Mouse (Mus musculus) adrenal gland, adult 2 months (tissue): ENCODE data around the gene Sdccag8. TPM values are rescaled to one million over a fixed set of nuclear protein-coding genes. Genes with fewer than 3 reads are reported as not detected.
"Not testable (repeated sequence)": the region's sequence is repeated elsewhere in the genome, so short reads cannot be mapped to it uniquely, and the experiment has no call there.

Experiments used
- DNase-seq: peaks from one replicate; pipeline ENCODE4 v3.0.0; 2021
- polyA plus RNA-seq: library from polyadenylated mRNA; depleted of rRNA; stranded (reverse); fragments of >200 nt; gene quantifications from 2 replicates; pipeline ENCODE4 v1.2.3, GENCODE M21; 2012
- total RNA-seq, 2 experiments: library from RNA; stranded (reverse); gene quantifications; 2 replicates each; pipeline ENCODE4 v1.2.3; 2021

Gene Sdccag8
- total and polyA plus RNA-seq, 3 experiments, result 2.3 to 11.1 (median 8.3) TPM

DNA sequence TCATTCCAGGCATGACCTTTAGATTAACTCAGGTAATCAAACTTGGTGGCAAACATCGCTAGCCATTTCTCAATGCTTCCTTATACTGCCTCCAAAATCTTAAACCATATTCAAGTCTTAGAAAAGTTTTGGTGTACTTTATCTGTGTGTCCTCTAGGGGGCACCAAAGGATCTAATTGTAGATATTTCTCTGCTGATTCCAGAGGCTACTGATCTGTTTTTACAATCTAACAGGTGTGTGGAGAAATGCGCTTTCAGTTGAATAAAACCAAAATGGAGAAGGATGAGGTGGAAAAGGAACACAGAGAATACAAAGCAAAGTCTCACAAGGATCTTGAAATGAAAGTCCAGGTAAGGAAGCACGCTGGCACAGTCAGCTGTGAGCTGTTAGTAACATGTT is 63.3 kb downstream of the Sdccag8 start:
- DNase-seq, result peak; percentile 18

DNA sequence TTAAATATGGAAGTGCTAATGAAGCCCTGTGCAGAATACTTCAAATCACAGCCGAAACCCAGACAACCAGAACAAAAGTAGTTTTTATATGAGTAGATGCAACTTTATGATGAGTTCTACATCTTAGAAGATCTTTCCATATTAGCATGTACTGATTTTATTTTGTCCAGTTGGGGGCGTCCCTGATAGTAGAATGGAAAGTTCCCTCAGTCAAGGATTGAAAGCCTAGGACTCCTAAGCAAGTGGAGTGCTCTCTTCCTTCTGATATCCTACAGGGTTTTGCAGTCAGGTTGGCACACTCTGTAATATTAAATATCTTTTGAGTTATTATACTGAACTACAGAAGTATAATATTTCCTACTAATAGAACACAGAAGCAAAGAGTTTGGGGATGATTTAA is 64.5 kb downstream of the Sdccag8 start:
- DNase-seq, result no peak

DNA sequence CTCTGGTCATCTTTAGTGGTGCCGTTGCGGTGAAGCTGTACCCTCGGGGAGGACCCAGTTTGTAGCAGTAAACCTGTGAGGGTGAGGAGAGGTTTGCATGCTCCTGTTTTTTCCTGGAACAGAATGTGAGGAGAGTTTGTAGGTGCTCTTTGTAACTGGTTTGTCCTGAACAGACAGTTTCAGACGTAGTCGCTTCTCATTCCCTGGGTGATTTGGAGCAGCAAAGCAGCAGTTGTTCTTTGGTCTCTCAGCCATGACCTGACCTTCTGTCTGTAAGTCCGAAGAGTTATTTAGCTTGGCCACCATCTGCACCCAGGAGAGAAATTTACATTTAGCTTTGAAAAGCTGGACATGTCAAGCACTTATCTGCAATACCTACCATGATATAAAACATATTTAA is 65.2 kb downstream of the Sdccag8 start:
- no peak for DNase-seq

DNA sequence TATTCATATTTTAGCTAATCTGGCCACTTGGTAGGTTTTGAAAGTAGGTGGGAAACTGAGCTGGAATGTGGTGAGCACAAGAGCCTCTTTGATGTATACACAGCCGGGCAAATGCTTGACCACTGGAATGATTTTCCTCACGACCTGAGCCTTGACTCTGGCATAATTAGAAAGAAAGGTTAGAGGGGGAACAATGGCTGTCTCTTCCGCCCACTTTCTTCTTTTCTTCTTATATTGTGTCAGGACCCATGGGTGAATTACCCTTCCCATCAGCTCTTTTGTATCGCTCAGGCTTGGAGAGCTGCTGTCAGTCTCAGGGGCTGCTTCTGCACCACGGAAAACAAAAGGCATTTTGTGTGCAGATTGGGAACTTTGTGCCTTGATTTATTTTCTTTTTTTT is 65.6 kb downstream of the Sdccag8 start:
- DNase-seq, result no peak

DNA sequence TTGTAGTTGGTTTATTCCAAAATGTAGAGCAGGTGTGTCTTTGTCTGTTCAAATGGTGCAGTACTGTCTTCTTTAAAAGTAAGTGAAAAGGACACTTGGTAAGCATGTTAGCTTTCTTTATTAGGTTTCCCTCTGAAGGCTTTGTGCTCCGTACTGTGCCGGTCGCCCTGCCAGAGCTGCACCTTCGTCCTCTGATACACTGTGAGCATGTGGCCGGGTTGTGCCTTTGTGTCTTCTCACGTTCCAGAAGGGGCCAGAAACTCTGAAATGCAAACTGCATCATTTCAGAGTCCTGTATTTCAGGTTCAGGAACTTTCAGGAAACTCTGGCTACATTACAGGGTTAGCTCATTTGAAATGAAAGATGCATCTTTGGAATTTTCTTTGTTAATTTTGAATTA is 66.5 kb downstream of the Sdccag8 start:
- DNase-seq, result no peak

DNA sequence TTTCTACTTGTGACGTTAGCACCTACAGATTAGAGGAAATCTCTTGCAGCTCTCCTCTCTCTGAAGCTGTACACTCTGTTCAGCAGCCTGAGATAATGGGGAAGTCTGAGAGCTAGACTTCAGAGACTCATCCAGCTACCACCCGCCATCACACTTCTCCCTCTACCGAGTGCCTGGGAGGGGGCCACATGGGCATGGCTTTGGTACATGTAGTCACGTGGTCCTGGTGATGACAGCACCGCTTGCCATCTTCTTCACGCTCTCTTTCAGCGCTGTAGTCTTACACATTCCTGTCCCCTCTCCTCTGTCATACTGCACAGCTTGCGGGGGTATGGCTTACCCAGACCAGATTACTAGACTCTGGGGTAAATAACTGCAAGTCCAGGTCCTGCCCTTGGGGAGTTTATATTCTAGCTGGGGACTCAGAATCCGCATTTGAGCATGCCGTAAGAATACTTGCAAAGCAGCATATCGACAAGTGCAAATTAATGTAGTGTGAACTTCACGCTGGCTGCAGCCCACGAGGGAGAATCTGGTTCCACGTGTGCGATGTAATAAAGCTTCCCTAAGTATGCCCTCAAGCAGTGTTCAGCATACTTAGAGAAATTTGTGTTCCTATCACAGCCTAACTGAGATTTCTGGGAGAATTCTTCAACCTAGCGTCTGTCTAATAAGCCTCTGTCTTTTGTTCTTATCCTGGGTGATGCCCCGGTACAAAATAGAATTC is 70.9 kb downstream of the Sdccag8 start:
- no peak for DNase-seq

DNA sequence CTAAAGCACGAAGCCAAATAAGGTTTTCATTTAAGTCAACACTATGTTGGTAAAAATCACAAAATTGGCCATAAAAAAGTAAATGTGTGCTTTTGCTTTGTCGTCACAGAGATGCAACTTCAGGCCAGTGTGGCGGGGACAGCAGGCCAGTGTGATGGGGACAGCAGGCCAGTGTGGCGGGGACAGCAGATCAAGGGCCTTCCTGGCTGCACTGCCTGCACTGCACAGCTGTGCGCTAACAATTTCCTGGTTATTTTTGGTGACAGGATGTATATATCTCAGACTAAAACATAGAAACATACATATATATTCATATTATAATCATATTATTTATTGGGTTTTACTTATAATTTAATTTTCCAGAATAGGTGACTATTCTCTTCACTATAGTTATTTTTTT is 71.5 kb downstream of the Sdccag8 start:
- DNase-seq, result no peak

DNA sequence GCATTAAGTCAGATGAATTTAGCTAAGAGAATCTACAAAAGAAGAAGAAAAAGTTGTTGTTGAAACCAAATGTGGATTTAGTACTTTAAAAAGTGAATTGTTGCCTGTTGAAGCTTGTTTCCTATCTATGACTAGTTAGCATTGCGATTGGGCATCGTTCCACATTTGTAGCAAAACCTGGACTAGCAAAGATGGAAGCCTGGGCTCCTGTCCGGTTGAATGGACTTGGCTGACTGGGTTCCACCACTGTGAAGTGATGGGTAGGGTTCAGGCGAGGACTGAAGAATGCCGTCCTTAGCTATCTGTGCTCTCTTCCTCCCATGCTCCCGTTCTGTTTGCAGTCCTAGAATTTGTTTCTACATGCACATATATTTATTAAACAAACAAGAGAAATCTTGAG is 89.3 kb downstream of the Sdccag8 start:
- no peak for DNase-seq

DNA sequence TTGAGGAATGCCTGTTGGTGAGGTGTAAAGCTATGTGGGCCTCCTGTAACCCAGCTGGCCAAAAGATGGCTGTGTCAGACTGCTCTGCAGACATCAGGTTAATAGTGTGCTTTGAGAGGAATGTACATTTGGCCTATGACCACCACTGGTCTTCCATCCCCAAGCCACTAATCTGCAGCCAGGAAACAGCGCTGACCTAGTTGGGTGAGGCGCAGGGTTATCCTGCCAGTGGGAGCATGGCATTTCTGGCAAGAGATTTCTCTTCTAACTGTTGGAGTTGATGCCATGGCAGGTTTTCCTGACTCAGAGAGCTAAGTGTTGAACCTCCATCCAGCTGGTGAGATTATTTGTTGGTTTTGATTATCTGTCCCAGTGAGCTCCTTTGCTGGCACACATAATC is 101.5 kb downstream of the Sdccag8 start:
- no peak for DNase-seq

DNA sequence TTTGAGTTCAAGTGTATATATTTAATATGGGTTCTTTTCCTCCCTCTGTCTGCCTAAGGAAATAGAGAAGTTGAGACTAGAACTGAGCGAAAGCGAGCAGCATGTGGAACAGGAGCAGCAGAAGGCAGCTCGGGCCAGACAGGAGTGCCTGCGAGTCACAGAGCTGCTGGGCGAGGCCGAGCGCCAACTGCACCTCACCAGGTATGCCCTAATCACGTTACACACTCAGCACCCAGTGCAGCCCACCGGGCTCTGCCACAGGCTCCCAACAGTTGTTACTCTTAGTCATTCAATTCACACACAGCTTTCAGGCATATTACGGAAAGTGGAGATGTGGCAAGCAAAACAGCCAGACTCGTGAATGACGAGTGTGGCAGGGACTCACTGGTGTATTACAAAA is 105.0 kb downstream of the Sdccag8 start:
- DNase-seq, result no peak

DNA sequence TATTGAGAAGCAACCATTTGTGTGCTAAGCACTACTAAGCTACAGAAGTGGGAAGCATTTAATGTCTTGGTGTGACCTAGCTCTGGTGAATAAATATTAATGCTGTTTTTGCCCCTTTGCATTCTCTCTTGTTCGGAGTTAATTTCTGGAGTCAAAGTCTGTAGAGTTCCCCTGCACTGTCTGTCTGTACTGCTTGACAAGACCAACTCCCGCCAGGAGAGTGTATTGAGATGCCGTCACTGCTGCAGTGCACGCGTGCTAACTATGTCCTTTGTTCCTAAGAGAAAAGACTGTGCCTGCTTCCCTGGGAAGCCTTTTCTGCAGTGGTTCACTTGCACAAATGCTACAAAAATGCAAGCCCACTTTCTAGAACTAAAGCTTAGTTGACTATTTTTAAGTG is 108.4 kb downstream of the Sdccag8 start:
- no peak for DNase-seq

DNA sequence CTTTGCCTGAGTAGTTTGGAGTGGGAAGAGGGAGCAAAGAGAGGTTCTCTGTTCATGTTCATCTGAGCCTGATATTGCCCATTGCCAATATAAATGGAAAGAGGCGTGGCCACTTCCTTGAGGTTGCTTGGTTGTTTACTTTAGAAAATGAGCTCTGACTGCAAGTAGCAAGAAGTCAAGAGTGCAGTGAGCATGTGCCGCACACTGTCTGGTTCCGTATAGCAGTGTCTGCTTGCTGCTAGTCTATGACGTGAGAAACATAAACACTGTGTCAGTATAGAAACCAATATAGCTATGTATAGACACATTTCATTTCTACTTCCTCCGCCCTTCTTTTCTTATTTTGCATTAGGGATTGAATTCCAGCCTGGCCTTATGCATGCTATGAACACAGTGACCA is 111.5 kb downstream of the Sdccag8 start:
- DNase-seq, result no peak

DNA sequence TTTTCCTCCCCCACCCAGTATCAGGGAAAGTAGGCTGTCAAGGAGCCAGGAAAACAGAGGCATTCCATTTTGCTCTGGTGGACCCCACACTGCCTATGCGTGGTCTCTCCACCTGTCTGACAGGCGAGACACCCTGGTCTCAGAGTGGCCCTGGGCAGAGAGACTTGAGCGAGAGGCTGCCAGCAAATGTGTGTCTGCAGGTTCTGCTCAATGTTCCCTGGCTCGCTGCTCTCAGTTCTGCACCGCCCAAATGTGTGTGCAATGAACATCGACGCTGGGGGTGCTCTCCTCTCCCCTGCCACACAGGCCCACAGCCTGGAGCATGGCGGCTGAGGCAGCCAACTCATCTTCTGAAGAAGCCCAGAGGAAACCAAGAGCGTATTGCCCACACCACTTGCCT is 112.9 kb downstream of the Sdccag8 start:
- no peak for DNase-seq

DNA sequence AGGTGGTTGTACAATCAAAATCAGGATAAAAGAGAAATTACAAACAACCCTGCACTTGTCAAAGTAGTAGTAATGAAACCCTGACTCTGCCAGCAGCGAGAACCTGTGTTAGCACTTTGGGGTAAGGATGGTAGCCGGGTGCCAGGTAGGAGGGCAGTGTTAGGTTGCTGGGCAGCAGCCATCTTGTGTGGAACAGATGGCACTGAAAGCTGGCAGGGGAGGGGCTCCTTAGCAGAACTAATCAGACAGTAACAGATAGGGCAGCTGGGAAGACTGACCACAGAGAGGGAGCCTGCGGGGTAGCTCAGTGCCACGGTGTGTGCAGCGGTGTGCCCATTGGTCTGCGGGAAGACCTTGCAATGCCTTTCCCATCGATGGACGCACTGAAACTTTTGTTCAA is 115.2 kb downstream of the Sdccag8 start:
- DNase-seq, result no peak

DNA sequence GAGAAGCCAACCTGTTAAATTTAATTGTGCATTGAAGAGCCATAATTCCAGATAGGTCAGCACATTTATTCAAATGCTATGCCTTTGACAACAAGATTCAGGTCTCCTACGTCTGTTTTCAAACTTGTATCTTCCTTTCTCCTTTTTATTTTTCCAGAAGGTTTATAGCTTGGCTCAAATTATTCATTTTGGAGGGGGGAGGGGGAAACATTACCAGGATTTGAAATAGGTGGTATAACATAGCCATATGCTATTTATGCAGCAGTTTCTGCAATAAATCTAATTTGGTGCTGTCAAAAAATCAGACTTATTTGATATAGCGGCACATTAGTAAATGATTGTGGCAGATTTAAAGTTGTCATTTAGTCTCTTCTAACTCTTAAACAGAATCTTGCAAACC is 116.1 kb downstream of the Sdccag8 start:
- no peak for DNase-seq

DNA sequence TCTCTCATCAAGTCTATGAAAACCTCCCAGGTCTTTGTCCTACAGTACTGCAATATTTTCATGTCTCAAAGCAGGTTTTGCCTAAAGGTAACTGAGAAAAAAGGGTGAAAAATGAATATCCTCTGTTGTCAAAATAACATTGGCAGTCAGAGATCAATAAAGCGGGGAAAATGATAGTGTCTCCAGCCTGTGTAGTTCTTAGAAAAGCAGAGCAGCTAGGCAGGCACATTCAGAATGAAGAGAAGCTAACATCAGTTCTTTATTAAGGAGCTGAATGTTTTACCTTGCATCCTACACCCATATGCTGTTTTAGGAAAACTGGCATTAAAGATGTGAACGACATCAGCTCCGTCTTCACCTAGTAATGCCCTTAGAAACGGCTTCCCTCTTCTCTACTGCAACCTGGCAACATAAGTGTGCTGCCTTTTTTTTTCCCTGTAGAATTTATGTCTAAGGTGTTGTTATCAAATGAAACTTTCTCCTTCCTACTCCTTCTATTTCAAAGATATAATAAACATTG is 116.6 kb downstream of the Sdccag8 start:
- DNase-seq, result no peak

DNA sequence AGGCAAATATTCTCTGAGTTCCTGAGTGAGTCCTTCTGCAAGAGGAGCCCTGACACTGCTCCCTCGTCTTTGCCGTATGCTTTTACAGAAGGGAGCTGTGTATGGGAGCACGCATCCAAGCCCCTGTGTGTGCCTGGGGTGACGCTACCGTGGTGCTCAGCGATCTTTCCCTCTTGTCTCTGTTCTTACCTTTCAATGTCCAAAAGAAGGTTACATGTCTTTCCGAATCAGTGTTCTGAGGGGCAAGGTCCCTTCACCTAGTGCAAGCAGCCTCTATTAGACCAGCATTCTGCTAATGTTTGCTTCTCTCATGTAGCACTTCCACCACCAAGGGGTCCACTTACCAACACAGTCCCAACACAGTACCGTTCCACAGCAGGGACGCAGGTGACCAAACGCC is 117.1 kb downstream of the Sdccag8 start:
- DNase-seq, result no peak

DNA sequence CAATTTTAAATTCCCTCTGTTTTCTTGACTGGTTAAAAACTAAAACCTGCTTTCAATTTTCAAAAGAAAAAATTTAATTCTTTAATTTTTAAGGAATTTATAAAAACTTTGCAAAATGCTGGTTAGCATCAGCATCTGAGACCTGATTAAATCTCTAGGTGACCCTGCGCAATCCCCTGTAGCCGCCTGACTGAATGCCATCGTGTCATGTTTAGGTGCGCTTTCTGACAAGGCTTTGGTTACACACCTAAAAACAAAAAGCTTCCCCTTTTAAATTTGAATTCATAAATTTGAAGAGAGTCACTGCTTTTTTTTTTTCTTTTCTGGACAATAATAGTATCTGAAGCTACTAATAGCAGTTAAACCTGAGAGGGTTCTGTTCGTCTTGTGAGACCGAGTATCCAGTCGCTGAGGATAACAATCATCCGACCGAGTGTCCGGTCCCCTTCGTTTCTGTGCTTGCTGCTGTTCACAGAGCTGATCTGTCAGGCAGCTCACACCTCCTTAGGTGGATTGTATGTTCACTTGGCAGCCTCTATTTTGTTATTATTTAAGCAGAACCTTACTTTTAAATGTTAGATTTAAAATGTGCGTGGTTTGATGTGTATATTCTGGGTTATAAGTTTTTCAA is 118.0 kb downstream of the Sdccag8 start:
- no peak for DNase-seq

DNA sequence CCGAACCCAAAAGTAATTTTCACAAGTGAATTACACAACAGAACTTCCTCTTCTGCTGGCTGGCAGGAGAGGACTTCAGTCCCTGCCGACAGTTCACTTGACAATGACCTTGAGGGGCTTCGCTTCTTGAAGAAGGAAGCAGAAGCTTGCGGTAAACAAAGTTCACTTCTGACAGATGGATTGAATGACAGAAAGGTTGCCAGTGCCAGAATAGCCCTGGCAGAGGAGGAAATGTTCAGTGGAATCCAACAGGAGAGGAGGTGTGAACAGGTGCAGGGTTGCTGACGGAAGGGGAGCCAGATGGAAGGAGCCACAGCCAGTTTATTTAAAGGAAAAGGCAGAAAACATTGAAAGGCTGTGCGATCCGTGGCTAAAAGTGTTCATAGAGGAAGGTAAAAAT is 118.9 kb downstream of the Sdccag8 start:
- DNase-seq, result peak; percentile 13

DNA sequence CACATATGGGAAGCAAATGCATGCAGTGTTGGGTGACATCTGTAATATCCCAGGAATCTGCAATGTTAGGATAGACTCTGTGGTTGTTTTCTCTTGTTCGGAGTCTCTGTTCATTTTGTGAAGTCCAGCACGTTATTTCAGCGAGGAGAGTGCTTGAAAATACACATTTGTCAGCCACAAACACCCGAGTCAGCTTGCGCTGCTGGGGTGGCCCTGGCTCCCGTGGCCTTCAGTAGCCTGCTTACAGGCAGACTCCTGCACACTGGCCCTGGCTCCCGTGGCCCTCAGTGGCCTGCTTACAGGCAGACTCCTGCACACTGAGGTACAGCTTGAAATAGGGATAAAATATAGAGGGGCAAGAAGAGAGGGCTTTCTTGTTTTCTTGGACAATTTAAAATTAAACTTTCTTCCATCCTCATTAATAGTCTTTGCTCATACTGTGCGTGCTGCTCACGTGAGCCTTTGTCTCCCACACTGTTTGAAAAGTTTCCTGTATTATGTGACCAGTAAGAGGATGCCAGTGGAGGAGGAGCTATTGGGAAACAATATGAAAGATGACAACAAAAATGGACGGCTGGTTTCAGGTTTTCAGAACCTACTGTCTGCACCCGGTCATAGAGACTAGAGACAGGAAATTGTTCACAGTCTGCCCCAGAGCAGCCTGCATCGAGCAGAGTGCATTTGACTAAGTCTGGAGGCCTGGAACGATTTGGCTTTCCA is 119.7 kb downstream of the Sdccag8 start:
- peak; percentile 48 for DNase-seq

DNA sequence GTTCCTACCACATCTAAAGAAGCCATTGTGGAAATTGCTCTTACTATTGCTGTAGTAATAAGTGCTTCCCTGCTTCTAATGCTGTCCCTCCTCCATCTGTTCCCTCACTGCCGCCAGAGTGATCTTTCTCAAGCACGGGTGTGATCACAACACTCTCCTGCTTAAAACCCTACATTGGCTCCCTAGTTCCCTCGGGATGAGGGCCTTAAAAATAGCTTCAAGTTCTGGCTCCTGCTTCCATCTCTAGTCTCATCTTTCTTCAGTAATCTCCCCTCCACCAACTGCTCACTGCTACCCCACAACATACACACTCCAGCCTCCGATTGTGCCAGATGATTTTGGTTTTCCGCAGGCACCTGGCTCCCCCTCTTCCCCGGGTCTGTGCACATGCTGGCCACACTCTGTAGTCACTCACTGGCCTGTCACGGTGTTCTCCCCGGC is 125.5 kb downstream of the Sdccag8 start:
- DNase-seq, result no peak

DNA sequence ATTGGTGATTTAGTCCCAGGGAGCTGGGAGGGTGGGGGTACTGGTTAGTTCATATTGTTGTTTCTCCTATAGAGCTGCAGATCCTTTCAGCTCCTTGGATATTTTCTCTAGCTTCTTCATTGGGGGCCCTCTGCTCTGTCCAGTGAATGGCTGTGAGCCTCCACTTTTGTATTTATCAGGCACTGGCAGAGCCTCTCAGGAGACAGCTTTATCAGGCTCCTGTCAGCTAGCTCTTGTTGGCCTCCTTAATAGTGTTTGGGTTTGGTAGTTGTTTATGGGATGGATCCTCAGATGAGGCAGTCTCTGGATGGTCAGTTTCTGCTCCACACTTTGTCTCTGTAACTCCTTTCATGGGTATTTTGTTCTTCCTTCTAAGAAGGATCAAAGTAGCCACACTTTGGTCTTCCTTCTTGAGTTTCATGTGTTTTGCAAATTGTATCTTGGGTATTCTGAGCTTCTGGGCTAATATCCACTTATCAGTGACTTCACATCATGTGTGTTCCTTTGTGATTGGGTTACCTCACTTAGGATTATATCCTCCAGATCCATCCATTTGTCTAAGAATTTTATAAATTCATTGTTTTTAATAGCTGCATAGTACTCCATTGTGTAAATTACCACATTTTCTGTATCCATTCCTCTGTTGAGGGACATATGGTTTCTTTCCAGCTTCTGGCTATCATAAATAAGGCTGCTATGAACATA is 127.0 kb downstream of the Sdccag8 start:
- not testable (repeated sequence) for DNase-seq

DNA sequence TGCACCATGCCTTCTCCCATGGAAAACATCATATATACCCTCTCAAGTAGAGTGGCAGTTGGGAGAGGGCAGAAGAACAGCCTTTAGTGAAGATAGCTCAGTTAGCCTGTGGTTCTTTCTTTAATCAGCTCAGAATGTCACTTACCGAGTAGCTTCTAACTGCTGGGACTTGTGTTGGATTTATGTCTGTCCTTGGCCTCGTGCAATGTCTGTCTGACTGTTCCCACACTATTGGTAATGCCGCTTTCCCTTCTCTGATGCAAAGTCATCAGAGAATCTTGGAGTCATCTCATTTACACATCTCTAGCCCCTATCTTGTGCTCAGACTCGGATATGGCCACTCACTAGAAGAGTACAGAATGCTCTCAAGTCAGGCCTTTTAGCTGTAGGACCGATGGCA is 128.7 kb downstream of the Sdccag8 start:
- peak; percentile 51 for DNase-seq
